Mouse (Mus musculus) cerebellum, adult 2 months (tissue): ENCODE measurements around the gene 9430097D07Rik.

ENCODE experiments used
- CTCF ChIP-seq: fragments of 200-500 bp; IDR thresholded peaks from 2 replicates; pipeline ENCODE4 v1.5.1; 2011; ENCODE audit warnings: low read depth, mild to moderate bottlenecking, control low read depth, low read length, moderate library complexity, borderline replicate concordance; ENCODE audit not compliant: insufficient read depth
- POLR2A ChIP-seq: fragments of 200-500 bp; IDR thresholded peaks from 2 replicates; pipeline ENCODE4 v1.6.1; 2011; ENCODE audit warnings: low read length, control low read depth, borderline replicate concordance; ENCODE audit not compliant: insufficient read depth

DNA sequence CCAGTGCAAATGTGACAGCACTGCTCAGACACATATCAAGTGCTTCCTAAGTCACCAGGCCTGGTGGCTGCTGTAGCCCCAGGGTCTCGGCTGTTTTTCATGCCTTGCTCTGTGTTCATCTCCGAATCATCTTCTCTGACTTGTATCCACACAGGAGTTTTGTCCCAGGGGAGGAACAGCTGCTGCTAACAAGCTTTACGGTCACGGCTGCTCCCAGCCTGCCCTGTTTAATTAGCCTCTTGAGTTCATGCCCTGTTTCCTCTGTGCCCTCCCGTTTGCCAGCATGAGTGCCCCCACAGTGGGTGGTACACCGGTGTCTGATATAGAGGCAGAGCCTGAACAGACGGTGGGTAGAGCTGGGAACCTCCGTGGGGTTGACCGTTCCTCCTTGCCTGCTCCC is 42.6 kb upstream of the 9430097D07Rik start:
- TF ChIP-seq CTCF (no peak), POLR2A (no peak)
